Mouse (Mus musculus) limb, embryonic 15.5 days (tissue): ENCODE data around the gene Oca2. TPM values are rescaled to one million over a fixed set of nuclear protein-coding genes. Genes with fewer than 3 reads are reported as not detected.

ENCODE experiments used
- ATAC-seq: fragments of 200-750 bp; cut with Nextera tagmentation; 2 replicates; pipeline ENCODE4 v1.8.0; 2017; ENCODE audit warnings: low read depth, moderate TSS enrichment; ENCODE audit not compliant: insufficient number of reproducible peaks, low FRiP score, low TSS enrichment
- H3K27ac ChIP-seq: fragments of 300-500 bp; sonication (generic); 2 replicates; pipeline ENCODE4 v1.5.1; 2015; ENCODE audit warnings: moderate library complexity, mild to moderate bottlenecking, inconsistent platforms
- H3K27me3 ChIP-seq: fragments of 300-500 bp; sonication (generic); 2 replicates; pipeline ENCODE4 v1.6.1; 2015; ENCODE audit warnings: inconsistent platforms
- H3K36me3 ChIP-seq: fragments of 300-500 bp; sonication (generic); 2 replicates; pipeline ENCODE4 v1.6.1; 2015; ENCODE audit warnings: inconsistent platforms
- H3K4me1 ChIP-seq: fragments of 300-500 bp; sonication (generic); 2 replicates; pipeline ENCODE4 v1.6.1; 2015; ENCODE audit warnings: inconsistent platforms
- H3K4me2 ChIP-seq: fragments of 300-500 bp; sonication (generic); 2 replicates; pipeline ENCODE4 v1.6.1; 2015; ENCODE audit warnings: mild to moderate bottlenecking, inconsistent platforms
- H3K4me3 ChIP-seq: fragments of 300-500 bp; sonication (generic); 2 replicates; pipeline ENCODE4 v1.5.1; 2015; ENCODE audit warnings: mild to moderate bottlenecking, inconsistent platforms
- H3K9ac ChIP-seq: fragments of 300-500 bp; sonication (generic); 2 replicates; pipeline ENCODE4 v1.6.1; 2015; ENCODE audit warnings: inconsistent platforms
- H3K9me3 ChIP-seq: fragments of 300-500 bp; sonication (generic); 2 replicates; pipeline ENCODE4 v1.6.1; 2016; ENCODE audit warnings: inconsistent platforms
- WGBS: fragments of 180-500 bp; shearing (Covaris S2); methylation state at CpG from one replicate; pipeline ENCODE4 v1.1.7; 2015; 5-methylcytosine and 5-hydroxymethylcytosine counted together
- polyA plus RNA-seq: library from polyadenylated mRNA; unstranded; fragments of >200 nt; fragmentation: Nextera tagmentation; extraction: Ambion mirVana; gene quantifications from 2 replicates; pipeline ENCODE4 v1.2.1, GENCODE M21; 2015

Gene Oca2
- polyA plus RNA-seq, 1 experiment from 2014 or later: 0.06 TPM

- H3K4me1 ChIP-seq: peaks cover 16% of the 10 kb centered on the region
- H3K4me2 ChIP-seq: no peak overlapping the region
- WGBS: 50% methylated on average over 6 of the region's 6 CpGs
- no peaks in the 10 kb centered on the region for H3K27me3 ChIP-seq
- no peak overlapping the region for H3K4me3 ChIP-seq
- H3K27ac ChIP-seq: no peak overlapping the region
- H3K36me3 ChIP-seq: no peaks in the 10 kb centered on the region
- no peak overlapping the region for H3K9ac ChIP-seq
- no peak for ATAC-seq
- H3K9me3 ChIP-seq: no peaks in the 10 kb centered on the region
These were observed 178.7 kb downstream of the Oca2 start for GRCm38 (mm10) chr7:56418182-56418836.

DNA sequence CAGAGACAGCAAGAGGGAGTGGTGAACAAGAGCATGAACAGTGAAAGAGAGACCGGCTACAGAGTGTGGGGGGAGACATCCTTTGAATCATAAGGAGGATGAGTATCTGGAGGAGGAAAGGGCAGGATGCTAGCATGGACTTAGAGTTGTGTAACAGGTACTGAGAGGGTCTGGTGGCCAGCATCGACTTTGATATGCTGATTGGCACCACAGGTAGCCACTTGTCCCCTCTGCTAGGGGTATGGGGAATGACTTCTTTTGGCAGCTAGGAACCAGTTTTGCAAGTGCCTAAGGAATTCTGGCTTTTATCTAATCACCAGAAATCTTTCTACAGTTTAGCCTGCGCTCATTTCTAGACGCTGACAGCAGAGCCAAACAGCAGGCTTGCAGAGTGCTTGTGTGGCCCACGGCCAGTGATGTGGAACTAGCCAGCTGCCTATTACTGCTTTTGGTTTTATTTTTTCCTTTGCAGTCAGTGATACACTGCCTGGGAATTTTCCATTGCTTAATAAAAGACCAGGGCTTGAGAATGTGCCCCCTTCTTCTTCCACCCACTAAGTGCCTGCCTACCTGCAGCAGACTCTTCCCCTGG lies 179.8 kb downstream of the Oca2 start:
- Histone ChIP-seq H3K4me1 (peaks cover 16% of the 10 kb centered on the region), H3K27ac (peak overlapping the region; percentile 68), H3K9me3 (no peaks in the 10 kb centered on the region), H3K4me2 (no peak overlapping the region), H3K9ac (no peak overlapping the region), H3K27me3 (no peaks in the 10 kb centered on the region), H3K36me3 (no peaks in the 10 kb centered on the region), H3K4me3 (no peak overlapping the region)
- 15% methylated on average over 5 of the region's 5 CpGs for WGBS
- ATAC-seq: peak; percentile 71

DNA sequence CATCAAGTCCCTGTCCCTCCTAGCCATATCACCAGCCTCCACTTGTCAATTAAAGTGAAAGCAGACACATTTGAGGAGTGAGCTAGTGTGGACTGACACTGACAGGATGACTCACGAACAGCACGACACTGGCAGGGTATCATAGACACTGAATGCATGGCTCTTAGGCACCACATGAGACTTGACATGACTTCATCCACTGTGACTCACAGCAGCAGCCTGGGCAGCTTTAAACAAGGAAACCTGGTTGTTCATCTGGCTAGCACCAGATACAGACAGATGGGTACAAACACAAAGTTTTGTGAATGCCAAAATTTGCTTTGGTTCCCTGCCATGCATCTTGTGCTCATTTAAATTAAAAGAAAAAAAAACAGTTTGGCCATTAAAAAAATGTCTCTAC lies 182.4 kb downstream of the Oca2 start:
- WGBS: 58% methylated on average over 2 of the region's 2 CpGs

GRCm38 (mm10) chr7:56423548-56423947 lies 184.0 kb downstream of the Oca2 start:
- 61% methylated on average over 2 of the region's 2 CpGs for WGBS
- ATAC-seq: peak; percentile 58; the same call in 1 of the 2 replicates

More for the DNA sequence above, 182.4 kb downstream of the Oca2 start:
- Histone ChIP-seq H3K36me3 (no peaks in the 10 kb centered on the region), H3K27me3 (no peaks in the 10 kb centered on the region), H3K4me1 (peaks cover 16% of the 10 kb centered on the region), H3K27ac (no peak overlapping the region), H3K9me3 (no peaks in the 10 kb centered on the region), H3K4me3 (no peak overlapping the region), H3K9ac (no peak overlapping the region), H3K4me2 (no peak overlapping the region)
- no peak for ATAC-seq

GRCm38 (mm10) chr7:56460814-56461520 lies 221.4 kb downstream of the Oca2 start:
- Histone ChIP-seq H3K4me1 (no peaks in the 10 kb centered on the region), H3K9me3 (no peaks in the 10 kb centered on the region), H3K4me2 (no peak overlapping the region), H3K27me3 (no peaks in the 10 kb centered on the region), H3K36me3 (no peaks in the 10 kb centered on the region), H3K9ac (no peak overlapping the region), H3K27ac (no peak overlapping the region), H3K4me3 (no peak overlapping the region)
- no peak for ATAC-seq
- 75% methylated on average over 4 of the region's 4 CpGs for WGBS

More at GRCm38 (mm10) chr7:56423548-56423947, 184.0 kb downstream of the Oca2 start:
- Histone ChIP-seq H3K4me3 (no peak overlapping the region), H3K36me3 (no peaks in the 10 kb centered on the region), H3K9ac (no peak overlapping the region), H3K4me2 (no peak overlapping the region), H3K4me1 (peaks cover 14% of the 10 kb centered on the region), H3K9me3 (no peaks in the 10 kb centered on the region), H3K27ac (no peak overlapping the region), H3K27me3 (no peaks in the 10 kb centered on the region)

DNA sequence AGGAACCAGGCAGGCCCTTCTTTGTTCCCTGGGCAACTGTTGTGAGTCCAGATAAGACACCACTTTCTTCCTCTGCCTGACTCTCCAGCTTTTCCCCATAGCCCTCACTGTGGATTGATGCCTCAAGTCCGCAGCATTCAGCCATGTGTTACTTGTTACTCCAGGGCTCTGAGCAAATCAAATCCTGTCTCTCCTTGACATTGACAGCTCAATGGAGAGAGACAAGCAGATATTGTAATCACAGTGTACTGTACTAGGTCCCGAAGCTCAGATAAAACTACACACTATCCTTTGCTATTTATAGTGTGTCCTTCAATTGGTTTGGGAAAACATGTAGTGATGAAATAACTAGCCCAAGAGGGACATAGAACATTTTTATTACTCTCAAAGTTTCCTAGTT lies 258.7 kb downstream of the Oca2 start:
- H3K4me3 ChIP-seq: no peak overlapping the region
- no peak for ATAC-seq
- no peaks in the 10 kb centered on the region for H3K36me3 ChIP-seq
- 0 out of 2 replicates have a peak, but pooled peaks cover 6% of the 10 kb centered on the region for H3K4me1 ChIP-seq
- H3K27ac ChIP-seq: no peak overlapping the region
- H3K9me3 ChIP-seq: no peaks in the 10 kb centered on the region
- no peak overlapping the region for H3K9ac ChIP-seq
- H3K27me3 ChIP-seq: no peaks in the 10 kb centered on the region
- 50% methylated on average over 2 of the region's 2 CpGs for WGBS
- H3K4me2 ChIP-seq: no peak overlapping the region

DNA sequence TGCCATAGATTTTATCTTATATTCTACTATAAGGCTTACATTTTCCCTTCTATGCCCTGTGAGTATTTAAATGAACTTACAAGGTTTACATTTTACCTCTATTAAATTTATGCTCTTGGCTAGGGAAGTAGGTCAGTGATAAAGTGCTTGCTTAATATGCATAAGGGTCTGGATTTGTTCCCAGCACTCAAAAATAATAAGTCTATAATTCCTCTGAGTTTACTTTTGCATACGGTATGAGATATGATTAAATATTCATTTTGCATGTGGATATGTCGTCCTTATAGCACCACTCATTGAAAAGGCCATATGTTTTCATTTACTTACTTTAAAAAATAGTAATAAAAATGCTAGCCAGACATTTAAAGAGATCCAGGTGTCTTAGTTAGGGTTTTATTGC lies 259.8 kb downstream of the Oca2 start:
- H3K4me1 ChIP-seq: 0 out of 2 replicates have a peak, but pooled peaks cover 6% of the 10 kb centered on the region

DNA sequence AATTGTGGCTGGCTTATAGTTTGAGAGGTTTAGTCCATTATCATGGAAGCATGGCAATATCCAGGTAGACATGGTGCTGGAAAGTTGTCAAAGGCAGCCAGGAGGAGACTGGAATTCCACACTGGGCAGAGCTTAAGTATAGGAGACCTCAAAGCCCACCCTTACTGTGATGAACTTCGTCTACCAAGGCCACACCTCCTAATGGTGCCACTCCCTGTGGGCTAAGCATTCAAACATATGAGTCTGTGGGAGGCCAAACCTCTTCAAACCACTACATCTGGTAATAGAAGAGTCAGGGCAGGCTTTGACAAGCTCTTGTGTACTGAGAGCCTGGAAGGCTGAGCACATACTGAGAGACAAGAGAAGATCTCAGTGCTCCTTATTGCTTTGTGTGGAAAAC lies 260.2 kb downstream of the Oca2 start:
- Histone ChIP-seq H3K36me3 (no peaks in the 10 kb centered on the region), H3K27ac (peak overlapping the region; percentile 38), H3K9ac (no peak overlapping the region), H3K27me3 (no peaks in the 10 kb centered on the region), H3K4me2 (no peak overlapping the region), H3K4me3 (no peak overlapping the region), H3K9me3 (no peaks in the 10 kb centered on the region), H3K4me1 (0 out of 2 replicates have a peak, but pooled peaks cover 6% of the 10 kb centered on the region)
- peak; percentile 71 for ATAC-seq
- 25% methylated on average over 1 of the region's 1 CpGs for WGBS

More for the DNA sequence above, 259.8 kb downstream of the Oca2 start:
- no peak overlapping the region for H3K4me2 ChIP-seq
- H3K9me3 ChIP-seq: no peaks in the 10 kb centered on the region
- H3K9ac ChIP-seq: no peak overlapping the region
- no peaks in the 10 kb centered on the region for H3K36me3 ChIP-seq
- no peak; the same call in 1 of the 2 replicates for ATAC-seq
- H3K4me3 ChIP-seq: no peak overlapping the region
- WGBS: 28% methylated on average over 2 of the region's 2 CpGs
- H3K27me3 ChIP-seq: no peaks in the 10 kb centered on the region
- H3K27ac ChIP-seq: no peak overlapping the region

DNA sequence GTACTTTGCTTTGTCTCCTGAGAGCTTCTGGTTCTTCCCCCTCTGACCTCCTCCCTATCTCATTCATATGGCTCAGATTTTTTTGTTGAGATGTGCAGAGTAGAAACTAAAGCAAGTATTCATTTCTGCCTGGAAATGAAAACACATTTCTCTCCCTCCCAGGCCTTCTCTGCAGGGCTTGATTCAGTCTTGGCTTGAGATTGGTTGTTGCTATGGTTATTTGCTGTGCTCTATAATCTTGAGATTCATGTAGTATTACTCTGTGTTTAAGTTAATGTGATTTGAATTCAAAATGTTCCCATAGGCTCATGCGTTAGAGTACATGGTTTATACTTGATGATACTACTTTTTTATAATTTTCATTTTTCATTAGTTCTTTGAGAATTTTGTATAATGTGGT lies 260.9 kb downstream of the Oca2 start:
- H3K9ac ChIP-seq: no peak overlapping the region
- ATAC-seq: no peak
- no peaks in the 10 kb centered on the region for H3K27me3 ChIP-seq
- H3K9me3 ChIP-seq: no peaks in the 10 kb centered on the region
- WGBS: 76% methylated on average over 1 of the region's 1 CpGs
- 0 out of 2 replicates have a peak, but pooled peaks cover 6% of the 10 kb centered on the region for H3K4me1 ChIP-seq
- H3K36me3 ChIP-seq: no peaks in the 10 kb centered on the region
- H3K27ac ChIP-seq: peak overlapping the region; percentile 38; the same call in 1 of the 2 replicates
- no peak overlapping the region for H3K4me3 ChIP-seq
- H3K4me2 ChIP-seq: no peak overlapping the region

- H3K4me1 ChIP-seq: no peaks in the 10 kb centered on the region; the same call in 1 of the 2 replicates
- H3K9ac ChIP-seq: no peak overlapping the region
- ATAC-seq: no peak
- H3K4me2 ChIP-seq: no peak overlapping the region
- WGBS: 60% methylated on average over 1 of the region's 1 CpGs
- no peaks in the 10 kb centered on the region for H3K36me3 ChIP-seq
- no peaks in the 10 kb centered on the region for H3K9me3 ChIP-seq
- H3K27ac ChIP-seq: no peak overlapping the region
- no peaks in the 10 kb centered on the region for H3K27me3 ChIP-seq
- H3K4me3 ChIP-seq: no peak overlapping the region
These were observed 279.0 kb downstream of the Oca2 start for GRCm38 (mm10) chr7:56518581-56518980.

GRCm38 (mm10) chr7:56519741-56520140 lies 280.2 kb downstream of the Oca2 start:
- Histone ChIP-seq H3K36me3 (no peaks in the 10 kb centered on the region), H3K4me1 (no peaks in the 10 kb centered on the region; the same call in 1 of the 2 replicates), H3K9ac (no peak overlapping the region), H3K4me2 (no peak overlapping the region), H3K9me3 (no peaks in the 10 kb centered on the region), H3K4me3 (no peak overlapping the region), H3K27ac (no peak overlapping the region), H3K27me3 (no peaks in the 10 kb centered on the region)
- no peak for ATAC-seq
- WGBS: 3% methylated on average over 5 of the region's 5 CpGs

GRCm38 (mm10) chr7:56534856-56535255 lies 295.3 kb downstream of the Oca2 start:
- Histone ChIP-seq H3K9ac (no peak overlapping the region), H3K27ac (no peak overlapping the region), H3K27me3 (no peaks in the 10 kb centered on the region), H3K36me3 (no peaks in the 10 kb centered on the region), H3K4me2 (no peak overlapping the region), H3K4me3 (no peak overlapping the region), H3K4me1 (no peaks in the 10 kb centered on the region), H3K9me3 (no peaks in the 10 kb centered on the region)
- 46% methylated on average over 2 of the region's 2 CpGs for WGBS
- ATAC-seq: no peak
